Mouse (Mus musculus): Measurements from ENCODE around the gene Cacna1b. TPM values are rescaled to one million over a fixed set of nuclear protein-coding genes. Genes with fewer than 3 reads are reported as not detected.
A peak's percentile ranks its signal among the peaks of the same experiment; 100 is the strongest.

The Cacna1b gene
- polyA plus RNA-seq, 1 experiment from 2014 or later = 0.05 TPM

DNA sequence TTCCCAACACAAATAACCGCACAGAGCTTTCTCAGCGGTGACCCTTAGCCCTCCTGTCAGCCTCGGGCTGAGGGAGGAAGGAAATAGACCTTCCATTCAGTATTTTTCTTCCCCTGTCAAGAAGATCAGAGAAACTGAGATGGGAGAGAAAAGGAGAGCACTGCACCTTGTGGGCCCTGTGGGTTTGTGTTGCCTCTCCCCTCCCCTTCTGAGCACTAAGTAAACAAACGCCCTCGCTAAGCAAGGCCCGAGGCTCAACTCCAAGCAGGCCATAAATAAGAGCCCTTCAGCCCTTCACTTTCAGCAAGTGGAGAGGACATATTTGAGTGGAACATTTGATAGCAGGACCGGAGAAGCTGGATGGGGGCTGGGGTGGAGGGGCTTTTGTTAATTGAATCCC is 209.0 kb downstream of the Cacna1b start:
- Histone ChIP-seq H3K4me2 (no peak overlapping the region), H3K27ac (ENCODE audit: low read depth) (no peak overlapping the region), H3K4me1 (ENCODE audit: insufficient read depth) (peaks cover 5% of the 10 kb centered on the region), H3K9me3 (ENCODE audit: low read depth, low read length) (no peaks in the 10 kb centered on the region), H3K4me3 (ENCODE audit: low read depth, low read length) (no peak overlapping the region), H3K9ac (no peak overlapping the region), H3K27me3 (ENCODE audit: insufficient read depth, low read length) (no peaks in the 10 kb centered on the region), H3K36me3 (ENCODE audit: insufficient read depth) (no peaks in the 10 kb centered on the region)
- ATAC-seq (ENCODE audit: insufficient read depth) (peak; percentile 69; the same call in 1 of the 2 replicates), DNase-seq (peak; percentile 35)
- WGBS = 5% methylated on average over 7 of the region's 7 CpGs
- TF ChIP-seq CTCF (IDR thresholded peaks at IDR 0.05; ENCODE audit: low read depth) = no peak

Other genes starting within 250 kb of the Cacna1b start
- 89.2 and 94.5 TPM in 2 replicates for gene Ehmt1, start 156.5 kb upstream of the Cacna1b start, polyA plus RNA-seq (2014; fragmentation: Nextera tagmentation; extraction: Ambion mirVana)
- 76.4 and 79.2 TPM in 2 replicates for gene Arrdc1, start 172.1 kb upstream of the Cacna1b start, polyA plus RNA-seq (2014; fragmentation: Nextera tagmentation; extraction: Ambion mirVana)
- gene Zmynd19, start 186.6 kb upstream of the Cacna1b start, polyA plus RNA-seq (2014; fragmentation: Nextera tagmentation; extraction: Ambion mirVana) = 20.8 and 23.3 TPM in 2 replicates
- 26.4 and 29.3 TPM in 2 replicates for gene Dph7, start 199.2 kb upstream of the Cacna1b start, polyA plus RNA-seq (2014; fragmentation: Nextera tagmentation; extraction: Ambion mirVana)
- 106 and 115 TPM in 2 replicates for gene Mrpl41, start 211.9 kb upstream of the Cacna1b start, polyA plus RNA-seq (2014; fragmentation: Nextera tagmentation; extraction: Ambion mirVana)
- gene Pnpla7, start 212.9 kb upstream of the Cacna1b start, polyA plus RNA-seq (2014; fragmentation: Nextera tagmentation; extraction: Ambion mirVana) = 6.6 and 6.7 TPM in 2 replicates